Mouse (Mus musculus) lung, postnatal 0 days (tissue): ENCODE measurements around the gene Fam155a. TPM values are rescaled to one million over a fixed set of nuclear protein-coding genes. Genes with fewer than 3 reads are reported as not detected.
A peak's percentile ranks its signal among the peaks of the same experiment; 100 is the strongest.

ENCODE experiments used
- ATAC-seq: fragments of 200-750 bp; cut with Nextera tagmentation; 2 replicates; pipeline ENCODE4 v1.8.0; 2017; ENCODE audit warnings: moderate library complexity
- DNase-seq: peaks from one replicate; pipeline ENCODE4 v3.0.0-alpha.2; 2016; ENCODE audit warnings: low spot score
- H3K27ac ChIP-seq: fragments of 300-500 bp; sonication (generic); 2 replicates; pipeline ENCODE4 v1.5.1; 2014; ENCODE audit warnings: antibody characterized with exemption, mild to moderate bottlenecking, low read length, mixed read lengths
- H3K27me3 ChIP-seq: fragments of 300-500 bp; sonication (generic); replicated peaks from 2 replicates; pipeline ENCODE4 v1.6.1; 2014; ENCODE audit warnings: low read length, mixed read lengths; ENCODE audit not compliant: insufficient read depth
- H3K36me3 ChIP-seq: fragments of 300-500 bp; sonication (generic); 2 replicates; pipeline ENCODE4 v1.6.1; 2014; ENCODE audit warnings: low read length, mixed read lengths; ENCODE audit not compliant: insufficient read depth
- H3K4me1 ChIP-seq: fragments of 300-500 bp; sonication (generic); 2 replicates; pipeline ENCODE4 v1.6.1; 2014; ENCODE audit warnings: antibody characterized with exemption, low read depth, low read length, mixed read lengths; ENCODE audit not compliant: insufficient read depth
- H3K4me2 ChIP-seq: fragments of 300-500 bp; sonication (generic); replicated peaks from 2 replicates; pipeline ENCODE4 v1.6.1; 2014; ENCODE audit warnings: low read depth, mild to moderate bottlenecking, low read length, moderate library complexity, mixed read lengths
- H3K4me3 ChIP-seq: fragments of 300-500 bp; sonication (generic); 2 replicates; pipeline ENCODE4 v1.5.1; 2014; ENCODE audit warnings: low read depth, low read length
- H3K9ac ChIP-seq: fragments of 300-500 bp; sonication (generic); replicated peaks from 2 replicates; pipeline ENCODE4 v1.6.1; 2014; ENCODE audit warnings: low read depth, mild to moderate bottlenecking
- H3K9me3 ChIP-seq: fragments of 300-500 bp; sonication (generic); 2 replicates; pipeline ENCODE4 v1.6.1; 2016; ENCODE audit warnings: low read length, mixed read lengths
- CTCF ChIP-seq: IDR thresholded peaks from 2 replicates; pipeline ENCODE4 v1.5.1; 2016; ENCODE audit warnings: antibody characterized with exemption, mild to moderate bottlenecking
- EP300 ChIP-seq: IDR thresholded peaks from 2 replicates; pipeline ENCODE4 v1.6.1; 2016; ENCODE audit warnings: antibody characterized with exemption, mild to moderate bottlenecking, control low read depth
- WGBS: fragments of 180-500 bp; shearing (Covaris S2); extraction: QIAGEN DNeasy Blood & Tissue Kit; methylation state at CpG from one replicate; pipeline ENCODE4 v1.1.7; 2014; 5-methylcytosine and 5-hydroxymethylcytosine counted together
- polyA plus RNA-seq: library from polyadenylated mRNA; unstranded; fragments of >200 nt; fragmentation: Nextera tagmentation; extraction: Ambion mirVana; gene quantifications from 2 replicates; pipeline ENCODE4 v1.2.1, GENCODE M21; 2015

Fam155a gene
- polyA plus RNA-seq, 1 experiment from 2014 or later, result 0.11 TPM

- Histone ChIP-seq H3K27ac (no peak overlapping the region), H3K4me2 (no peak overlapping the region), H3K4me1 (no peaks in the 10 kb centered on the region), H3K4me3 (no peak overlapping the region), H3K27me3 (no peaks in the 10 kb centered on the region), H3K9ac (no peak overlapping the region), H3K9me3 (no peaks in the 10 kb centered on the region), H3K36me3 (no peaks in the 10 kb centered on the region)
- DNase-seq, result no peak
- WGBS, result 78% methylated on average over 2 of the region's 2 CpGs
- no peak for TF ChIP-seq EP300
- TF ChIP-seq CTCF, result no peak
- no peak for ATAC-seq
Observed at GRCm38 (mm10) chr8:9638162-9638561, 132.8 kb downstream of the Fam155a start.

GRCm38 (mm10) chr8:9635240-9635639 is 135.7 kb downstream of the Fam155a start:
- H3K36me3 ChIP-seq, result no peaks in the 10 kb centered on the region
- no peaks in the 10 kb centered on the region for H3K9me3 ChIP-seq
- TF ChIP-seq CTCF, result no peak
- TF ChIP-seq EP300, result no peak
- no peaks in the 10 kb centered on the region for H3K27me3 ChIP-seq
- ATAC-seq (no peak), DNase-seq (no peak)
- H3K27ac ChIP-seq, result no peak overlapping the region
- H3K4me3 ChIP-seq, result no peak overlapping the region
- no peak overlapping the region for H3K9ac ChIP-seq
- H3K4me1 ChIP-seq, result no peaks in the 10 kb centered on the region
- H3K4me2 ChIP-seq, result no peak overlapping the region
- WGBS, result 55% methylated on average over 5 of the region's 5 CpGs

GRCm38 (mm10) chr8:9607086-9607701 is 163.8 kb downstream of the Fam155a start:
- Histone ChIP-seq H3K4me3 (no peak overlapping the region), H3K27ac (no peak overlapping the region), H3K9me3 (no peaks in the 10 kb centered on the region), H3K9ac (no peak overlapping the region), H3K4me1 (no peaks in the 10 kb centered on the region), H3K27me3 (no peaks in the 10 kb centered on the region), H3K4me2 (no peak overlapping the region), H3K36me3 (no peaks in the 10 kb centered on the region)
- TF ChIP-seq CTCF (no peak), EP300 (no peak)
- ATAC-seq (no peak), DNase-seq (no peak)
- WGBS, result 70% methylated on average over 6 of the region's 6 CpGs

- TF ChIP-seq CTCF (no peak), EP300 (no peak)
- H3K27ac ChIP-seq, result no peak overlapping the region
- H3K4me3 ChIP-seq, result no peak overlapping the region
- no peak for DNase-seq
- whole genome bisulfite sequencing, result 46% methylated on average over 3 of the region's 3 CpGs
- no peak overlapping the region for H3K9ac ChIP-seq
- no peak for ATAC-seq
- H3K4me2 ChIP-seq, result no peak overlapping the region
- H3K9me3 ChIP-seq, result no peaks in the 10 kb centered on the region
- H3K4me1 ChIP-seq, result no peaks in the 10 kb centered on the region
- H3K36me3 ChIP-seq, result no peaks in the 10 kb centered on the region
- no peaks in the 10 kb centered on the region for H3K27me3 ChIP-seq
Observed at GRCm38 (mm10) chr8:9596003-9596402, 175.0 kb downstream of the Fam155a start.

GRCm38 (mm10) chr8:9581836-9582235 is 189.1 kb downstream of the Fam155a start:
- no peak overlapping the region for H3K27ac ChIP-seq
- WGBS, result 32% methylated on average over 6 of the region's 6 CpGs

DNA sequence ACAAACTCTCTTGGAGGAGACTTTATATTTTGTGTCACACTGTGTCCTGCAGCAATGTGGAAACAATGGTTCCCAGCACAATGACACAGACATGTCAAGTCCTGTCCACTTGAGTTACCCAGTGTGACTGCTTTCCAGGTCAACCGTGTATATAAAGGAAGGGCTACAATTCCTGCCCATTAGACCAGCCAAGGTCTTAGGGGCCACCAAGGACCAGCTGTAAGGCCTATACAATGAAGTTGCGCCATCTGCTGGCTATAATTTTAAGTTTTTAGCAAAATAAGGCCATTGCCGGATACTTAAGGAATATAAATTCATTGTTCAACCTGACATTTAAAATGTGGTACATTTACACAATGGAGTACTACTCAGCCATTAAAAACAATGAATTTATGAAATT is 190.8 kb downstream of the Fam155a start:
- Histone ChIP-seq H3K27me3 (no peaks in the 10 kb centered on the region), H3K27ac (no peak overlapping the region), H3K4me1 (no peaks in the 10 kb centered on the region), H3K4me2 (no peak overlapping the region), H3K9ac (no peak overlapping the region), H3K4me3 (no peak overlapping the region), H3K36me3 (no peaks in the 10 kb centered on the region), H3K9me3 (no peaks in the 10 kb centered on the region)
- DNase-seq (peak; percentile 26), ATAC-seq (no peak)
- TF ChIP-seq CTCF (peak; percentile 60), EP300 (no peak)
- WGBS, result 21% methylated on average over 3 of the region's 3 CpGs

More at GRCm38 (mm10) chr8:9581836-9582235, 189.1 kb downstream of the Fam155a start:
- H3K9me3 ChIP-seq, result no peaks in the 10 kb centered on the region
- DNase-seq (no peak), ATAC-seq (no peak)
- no peaks in the 10 kb centered on the region for H3K4me1 ChIP-seq
- TF ChIP-seq EP300 (no peak), CTCF (no peak)
- no peak overlapping the region for H3K9ac ChIP-seq
- H3K4me3 ChIP-seq, result no peak overlapping the region
- no peak overlapping the region for H3K4me2 ChIP-seq
- no peaks in the 10 kb centered on the region for H3K27me3 ChIP-seq
- H3K36me3 ChIP-seq, result no peaks in the 10 kb centered on the region

- H3K4me3 ChIP-seq, result no peak overlapping the region
- H3K9me3 ChIP-seq, result no peaks in the 10 kb centered on the region
- no peaks in the 10 kb centered on the region for H3K27me3 ChIP-seq
- no peaks in the 10 kb centered on the region for H3K4me1 ChIP-seq
- H3K36me3 ChIP-seq, result no peaks in the 10 kb centered on the region
- no peak overlapping the region for H3K27ac ChIP-seq
- ATAC-seq, result no peak
- WGBS, result 61% methylated on average over 2 of the region's 2 CpGs
- H3K9ac ChIP-seq, result no peak overlapping the region
- no peak for DNase-seq
- no peak overlapping the region for H3K4me2 ChIP-seq
- no peak for TF ChIP-seq EP300
- no peak for TF ChIP-seq CTCF
Observed at GRCm38 (mm10) chr8:9571977-9572376, 199.0 kb downstream of the Fam155a start.
